Mouse (Mus musculus) hindbrain, embryonic 10.5 days (tissue): ENCODE measurements around the gene Eef2k. TPM values are rescaled to one million over a fixed set of nuclear protein-coding genes. Genes with fewer than 3 reads are reported as not detected.

Source experiments
- DNase-seq: peaks from one replicate; pipeline ENCODE4 v3.0.0-alpha.2; 2017; ENCODE audit warnings: low spot score
- H3K27ac ChIP-seq: fragments of 300-500 bp; sonication (generic); 2 replicates; pipeline ENCODE4 v1.5.1; 2016; ENCODE audit warnings: mild to moderate bottlenecking, moderate library complexity
- H3K27me3 ChIP-seq: fragments of 300-500 bp; sonication (generic); 2 replicates; pipeline ENCODE4 v1.6.1; 2016; ENCODE audit warnings: mild to moderate bottlenecking; ENCODE audit not compliant: poor library complexity, insufficient read depth, severe bottlenecking
- H3K36me3 ChIP-seq: fragments of 300-500 bp; sonication (generic); 2 replicates; pipeline ENCODE4 v1.6.1; 2016; ENCODE audit warnings: mild to moderate bottlenecking, moderate library complexity
- H3K4me1 ChIP-seq: fragments of 300-500 bp; sonication (generic); replicated peaks from 2 replicates; pipeline ENCODE4 v1.6.1; 2016; ENCODE audit warnings: mild to moderate bottlenecking
- H3K4me3 ChIP-seq: fragments of 300-500 bp; sonication (generic); 2 replicates; pipeline ENCODE4 v1.5.1; 2016; ENCODE audit warnings: mild to moderate bottlenecking, moderate library complexity
- H3K9me3 ChIP-seq: fragments of 300-500 bp; sonication (generic); 2 replicates; pipeline ENCODE4 v1.6.1; 2016; ENCODE audit warnings: mild to moderate bottlenecking, moderate library complexity
- WGBS: fragments of 180-500 bp; shearing (Covaris S2); methylation state at CpG from one replicate; pipeline ENCODE4 v1.1.7; 2016; 5-methylcytosine and 5-hydroxymethylcytosine counted together
- polyA plus RNA-seq: library from polyadenylated mRNA; unstranded; fragments of >200 nt; fragmentation: Nextera tagmentation; extraction: Ambion mirVana; gene quantifications from 2 replicates; pipeline ENCODE4 v1.2.1, GENCODE M21; 2016

Gene Eef2k
- polyA plus RNA-seq, 1 experiment from 2014 or later: 26.9 TPM

GRCm38 (mm10) chr7:120834426-120834825, 8.2 kb upstream of the Eef2k start:
- H3K36me3 ChIP-seq: no peaks in the 10 kb centered on the region
- no peak for DNase-seq
- WGBS: 61% methylated on average over 6 of the region's 6 CpGs
- no peaks in the 10 kb centered on the region for H3K9me3 ChIP-seq
- H3K4me3 ChIP-seq: peak overlapping the region; percentile 61
- 0 out of 2 replicates have a peak overlapping the region, but pooled peaks have one; percentile 53 for H3K27ac ChIP-seq
- H3K4me1 ChIP-seq: peaks cover 30% of the 10 kb centered on the region
- H3K27me3 ChIP-seq: peaks cover 50% of the 10 kb centered on the region

GRCm38 (mm10) chr7:120834863-120835372, 7.7 kb upstream of the Eef2k start:
- Histone ChIP-seq H3K4me1 (peaks cover 30% of the 10 kb centered on the region), H3K27me3 (peaks cover 45% of the 10 kb centered on the region), H3K9me3 (no peaks in the 10 kb centered on the region), H3K27ac (peak overlapping the region; percentile 53), H3K36me3 (no peaks in the 10 kb centered on the region), H3K4me3 (peak overlapping the region; percentile 61)
- WGBS: 21% methylated on average over 14 of the region's 14 CpGs
- peak; percentile 68 for DNase-seq

- Histone ChIP-seq H3K36me3 (no peaks in the 10 kb centered on the region), H3K4me1 (peaks cover 23% of the 10 kb centered on the region), H3K27ac (peak overlapping the region; percentile 78), H3K4me3 (peak overlapping the region; percentile 61), H3K9me3 (no peaks in the 10 kb centered on the region), H3K27me3 (peaks cover 37% of the 10 kb centered on the region)
- DNase-seq: peak; percentile 92
- WGBS: 1% methylated on average over 41 of the region's 41 CpGs
These were observed 6.9 kb upstream of the Eef2k start for GRCm38 (mm10) chr7:120835449-120836359.

- Histone ChIP-seq H3K4me1 (peaks cover 16% of the 10 kb centered on the region), H3K9me3 (no peaks in the 10 kb centered on the region), H3K36me3 (no peaks in the 10 kb centered on the region), H3K27me3 (peaks cover 30% of the 10 kb centered on the region), H3K4me3 (peak overlapping the region; percentile 61), H3K27ac (peak overlapping the region; percentile 78)
- DNase-seq: peak; percentile 56
- 4% methylated on average over 12 of the region's 12 CpGs for WGBS
These were observed 6.3 kb upstream of the Eef2k start for GRCm38 (mm10) chr7:120836361-120836760.

- H3K4me1 ChIP-seq: peaks cover 26% of the 10 kb centered on the region
- no peaks in the 10 kb centered on the region for H3K36me3 ChIP-seq
- no peaks in the 10 kb centered on the region for H3K9me3 ChIP-seq
- WGBS: 79% methylated on average over 5 of the region's 5 CpGs
- peak overlapping the region; percentile 29; the same call in 1 of the 2 replicates for H3K27ac ChIP-seq
- no peak overlapping the region for H3K4me3 ChIP-seq
- no peak for DNase-seq
- 0 out of 2 replicates have a peak, but pooled peaks cover 8% of the 10 kb centered on the region for H3K27me3 ChIP-seq
These were observed 4.0 kb upstream of the Eef2k start for GRCm38 (mm10) chr7:120838436-120839160.

- DNase-seq: no peak
- no peaks in the 10 kb centered on the region for H3K36me3 ChIP-seq
- H3K27me3 ChIP-seq: peaks cover 11% of the 10 kb centered on the region
- 64% methylated on average over 2 of the region's 2 CpGs for WGBS
- H3K9me3 ChIP-seq: no peaks in the 10 kb centered on the region
- no peak overlapping the region for H3K4me3 ChIP-seq
- no peak overlapping the region for H3K27ac ChIP-seq
- peaks cover 30% of the 10 kb centered on the region for H3K4me1 ChIP-seq
These were observed 2.8 kb upstream of the Eef2k start for GRCm38 (mm10) chr7:120839786-120840185.

GRCm38 (mm10) chr7:120843037-120843621, 498 bp downstream of the Eef2k start:
- H3K27ac ChIP-seq: peak overlapping the region; percentile 93
- H3K4me3 ChIP-seq: peak overlapping the region; percentile 85
- DNase-seq: peak; percentile 81
- no peaks in the 10 kb centered on the region for H3K9me3 ChIP-seq
- under 1% methylated on average over 40 of the region's 40 CpGs for WGBS
- H3K4me1 ChIP-seq: peaks cover 28% of the 10 kb centered on the region
- H3K27me3 ChIP-seq: peaks cover 27% of the 10 kb centered on the region
- 0 out of 2 replicates have a peak, but pooled peaks cover 5% of the 10 kb centered on the region for H3K36me3 ChIP-seq

GRCm38 (mm10) chr7:120843852-120844435, 1.3 kb downstream of the Eef2k start:
- Histone ChIP-seq H3K4me3 (peak overlapping the region; percentile 85), H3K9me3 (no peaks in the 10 kb centered on the region), H3K4me1 (peaks cover 28% of the 10 kb centered on the region), H3K36me3 (0 out of 2 replicates have a peak, but pooled peaks cover 5% of the 10 kb centered on the region), H3K27me3 (peaks cover 27% of the 10 kb centered on the region), H3K27ac (peak overlapping the region; percentile 93)
- no peak for DNase-seq
- under 1% methylated on average over 16 of the region's 16 CpGs for WGBS

GRCm38 (mm10) chr7:120844689-120845088, 2.1 kb downstream of the Eef2k start:
- Histone ChIP-seq H3K27ac (peak overlapping the region; percentile 93; the same call in 1 of the 2 replicates), H3K4me3 (peak overlapping the region; percentile 85), H3K36me3 (0 out of 2 replicates have a peak, but pooled peaks cover 5% of the 10 kb centered on the region), H3K4me1 (peaks cover 28% of the 10 kb centered on the region), H3K27me3 (peaks cover 27% of the 10 kb centered on the region), H3K9me3 (no peaks in the 10 kb centered on the region)
- 3% methylated on average over 9 of the region's 9 CpGs for WGBS
- peak; percentile 12 for DNase-seq

- Histone ChIP-seq H3K4me3 (no peak overlapping the region), H3K27me3 (peaks cover 25% of the 10 kb centered on the region), H3K4me1 (peaks cover 18% of the 10 kb centered on the region), H3K27ac (no peak overlapping the region), H3K9me3 (no peaks in the 10 kb centered on the region), H3K36me3 (peaks cover 9% of the 10 kb centered on the region; the same call in 1 of the 2 replicates)
- 87% methylated on average over 3 of the region's 3 CpGs for WGBS
- DNase-seq: no peak
These were observed 6.3 kb downstream of the Eef2k start for GRCm38 (mm10) chr7:120848831-120849512.

- Histone ChIP-seq H3K9me3 (no peaks in the 10 kb centered on the region), H3K36me3 (peaks cover 9% of the 10 kb centered on the region; the same call in 1 of the 2 replicates), H3K4me1 (peaks cover 6% of the 10 kb centered on the region), H3K27me3 (peaks cover 15% of the 10 kb centered on the region), H3K4me3 (no peak overlapping the region), H3K27ac (no peak overlapping the region)
- WGBS: 96% methylated on average over 3 of the region's 3 CpGs
- no peak for DNase-seq
These were observed 7.5 kb downstream of the Eef2k start for GRCm38 (mm10) chr7:120850165-120850564.
